Mouse (Mus musculus) stomach, postnatal 0 days (tissue): ENCODE results near the gene Lypd3.

Experiments used
- CTCF ChIP-seq: IDR thresholded peaks from 2 replicates; pipeline ENCODE4 v1.5.1; 2016; ENCODE audit warnings: antibody characterized with exemption, low read depth, mild to moderate bottlenecking, moderate library complexity
- EP300 ChIP-seq: optimal IDR thresholded peaks from 2 replicates; pipeline ENCODE3; 2016; ENCODE audit warnings: antibody characterized with exemption

GRCm38 (mm10) chr7:24612308-24612910 lies 23.9 kb upstream of the Lypd3 start:
- no peak for TF ChIP-seq CTCF
- TF ChIP-seq EP300, result no peak
